Mouse (Mus musculus): ENCODE data around the gene Gm20388. TPM values are rescaled to one million over a fixed set of nuclear protein-coding genes. Genes with fewer than 3 reads are reported as not detected.

Gene Gm20388
- polyA plus RNA-seq, 1 experiment = 28.1 TPM

GRCm38 (mm10) chr8:122912871-122913270 is 3002.2 kb downstream of the Gm20388 start:
- Histone ChIP-seq H3K36me3 (ENCODE audit: control insufficient read depth, insufficient read depth, low read length, poor library complexity, severe bottlenecking) (peaks cover 38% of the 10 kb centered on the region), H3K4me1 (ENCODE audit: control insufficient read depth, insufficient read depth, low read length) (no peaks in the 10 kb centered on the region), H3K9me3 (replicated peaks; ENCODE audit: control insufficient read depth, insufficient read depth, low read length, poor library complexity, severe bottlenecking) (no peaks in the 10 kb centered on the region), H3K27me3 (ENCODE audit: control insufficient read depth, insufficient read depth, low read length, poor library complexity, severe bottlenecking) (no peaks in the 10 kb centered on the region), H3K4me3 (ENCODE audit: low read depth, low read length) (no peak overlapping the region), H3K27ac (ENCODE audit: insufficient read depth, low read length) (no peak overlapping the region), H3K9ac (ENCODE audit: low read depth, poor library complexity, severe bottlenecking) (no peak overlapping the region)
- TF ChIP-seq CTCF (IDR thresholded peaks at IDR 0.05; ENCODE audit: low read depth, low read length) (no peak), POLR2A (IDR thresholded peaks at IDR 0.05; ENCODE audit: insufficient read depth, low read length) (no peak), EP300 (IDR thresholded peaks at IDR 0.05; ENCODE audit: insufficient read depth, low read depth, low read length) (no peak)

- TF ChIP-seq POLR2A (IDR thresholded peaks at IDR 0.05; ENCODE audit: insufficient read depth, low read length) = no peak
- TF ChIP-seq EP300 (IDR thresholded peaks at IDR 0.05; ENCODE audit: insufficient read depth, low read depth, low read length) = no peak
- no peak for TF ChIP-seq CTCF (IDR thresholded peaks at IDR 0.05; ENCODE audit: low read depth, low read length)
- no peaks in the 10 kb centered on the region for H3K27me3 ChIP-seq (ENCODE audit: control insufficient read depth, insufficient read depth, low read length, poor library complexity, severe bottlenecking)
Observed at GRCm38 (mm10) chr8:122916766-122917165, 3006.1 kb downstream of the Gm20388 start.

GRCm38 (mm10) chr8:122917531-122918392 is 3007.1 kb downstream of the Gm20388 start:
- Histone ChIP-seq H3K4me1 (ENCODE audit: control insufficient read depth, insufficient read depth, low read length) (no peaks in the 10 kb centered on the region), H3K9me3 (replicated peaks; ENCODE audit: control insufficient read depth, insufficient read depth, low read length, poor library complexity, severe bottlenecking) (no peaks in the 10 kb centered on the region), H3K4me3 (ENCODE audit: low read depth, low read length) (no peak overlapping the region), H3K27ac (ENCODE audit: insufficient read depth, low read length) (no peak overlapping the region), H3K9ac (ENCODE audit: low read depth, poor library complexity, severe bottlenecking) (no peak overlapping the region), H3K27me3 (ENCODE audit: control insufficient read depth, insufficient read depth, low read length, poor library complexity, severe bottlenecking) (no peaks in the 10 kb centered on the region), H3K36me3 (ENCODE audit: control insufficient read depth, insufficient read depth, low read length, poor library complexity, severe bottlenecking) (peaks cover 30% of the 10 kb centered on the region)
- no peak for TF ChIP-seq EP300 (IDR thresholded peaks at IDR 0.05; ENCODE audit: insufficient read depth, low read depth, low read length)
- no peak for TF ChIP-seq CTCF (IDR thresholded peaks at IDR 0.05; ENCODE audit: low read depth, low read length)
- no peak for TF ChIP-seq POLR2A (IDR thresholded peaks at IDR 0.05; ENCODE audit: insufficient read depth, low read length)

More at GRCm38 (mm10) chr8:122916766-122917165, 3006.1 kb downstream of the Gm20388 start:
- H3K27ac ChIP-seq (ENCODE audit: insufficient read depth, low read length) = no peak overlapping the region
- H3K4me3 ChIP-seq (ENCODE audit: low read depth, low read length) = no peak overlapping the region
- H3K9ac ChIP-seq (ENCODE audit: low read depth, poor library complexity, severe bottlenecking) = no peak overlapping the region
- no peaks in the 10 kb centered on the region for H3K9me3 ChIP-seq (replicated peaks; ENCODE audit: control insufficient read depth, insufficient read depth, low read length, poor library complexity, severe bottlenecking)
- H3K36me3 ChIP-seq (ENCODE audit: control insufficient read depth, insufficient read depth, low read length, poor library complexity, severe bottlenecking) = peaks cover 30% of the 10 kb centered on the region
- H3K4me1 ChIP-seq (ENCODE audit: control insufficient read depth, insufficient read depth, low read length) = no peaks in the 10 kb centered on the region

- no peak overlapping the region for H3K9ac ChIP-seq (ENCODE audit: low read depth, poor library complexity, severe bottlenecking)
- H3K4me3 ChIP-seq (ENCODE audit: low read depth, low read length) = no peak overlapping the region
- no peak overlapping the region for H3K27ac ChIP-seq (ENCODE audit: insufficient read depth, low read length)
Observed at GRCm38 (mm10) chr8:122918438-122919107, 3007.9 kb downstream of the Gm20388 start.

GRCm38 (mm10) chr8:122920890-122921289 is 3010.2 kb downstream of the Gm20388 start:
- no peak overlapping the region for H3K9ac ChIP-seq (ENCODE audit: low read depth, poor library complexity, severe bottlenecking)
- H3K27ac ChIP-seq (ENCODE audit: insufficient read depth, low read length) = no peak overlapping the region
- H3K4me1 ChIP-seq (ENCODE audit: control insufficient read depth, insufficient read depth, low read length) = no peaks in the 10 kb centered on the region
- H3K27me3 ChIP-seq (ENCODE audit: control insufficient read depth, insufficient read depth, low read length, poor library complexity, severe bottlenecking) = no peaks in the 10 kb centered on the region
- no peak for TF ChIP-seq POLR2A (IDR thresholded peaks at IDR 0.05; ENCODE audit: insufficient read depth, low read length)
- no peak for TF ChIP-seq CTCF (IDR thresholded peaks at IDR 0.05; ENCODE audit: low read depth, low read length)
- no peak for TF ChIP-seq EP300 (IDR thresholded peaks at IDR 0.05; ENCODE audit: insufficient read depth, low read depth, low read length)
- H3K4me3 ChIP-seq (ENCODE audit: low read depth, low read length) = no peak overlapping the region
- H3K36me3 ChIP-seq (ENCODE audit: control insufficient read depth, insufficient read depth, low read length, poor library complexity, severe bottlenecking) = peaks cover 3% of the 10 kb centered on the region; the same call in 1 of the 2 replicates
- no peaks in the 10 kb centered on the region for H3K9me3 ChIP-seq (replicated peaks; ENCODE audit: control insufficient read depth, insufficient read depth, low read length, poor library complexity, severe bottlenecking)

More at GRCm38 (mm10) chr8:122918438-122919107, 3007.9 kb downstream of the Gm20388 start:
- TF ChIP-seq POLR2A (IDR thresholded peaks at IDR 0.05; ENCODE audit: insufficient read depth, low read length) = no peak
- no peak for TF ChIP-seq EP300 (IDR thresholded peaks at IDR 0.05; ENCODE audit: insufficient read depth, low read depth, low read length)
- TF ChIP-seq CTCF (IDR thresholded peaks at IDR 0.05; ENCODE audit: low read depth, low read length) = no peak
- Histone ChIP-seq H3K4me1 (ENCODE audit: control insufficient read depth, insufficient read depth, low read length) (no peaks in the 10 kb centered on the region), H3K9me3 (replicated peaks; ENCODE audit: control insufficient read depth, insufficient read depth, low read length, poor library complexity, severe bottlenecking) (no peaks in the 10 kb centered on the region), H3K36me3 (ENCODE audit: control insufficient read depth, insufficient read depth, low read length, poor library complexity, severe bottlenecking) (peaks cover 22% of the 10 kb centered on the region), H3K27me3 (ENCODE audit: control insufficient read depth, insufficient read depth, low read length, poor library complexity, severe bottlenecking) (no peaks in the 10 kb centered on the region)

Data from ES-Bruce4 (cell line).